Mouse (Mus musculus) kidney, adult 10 weeks (tissue): ENCODE measurements around the gene Fibin. TPM values are rescaled to one million over a fixed set of nuclear protein-coding genes. Genes with fewer than 3 reads are reported as not detected.

ENCODE experiments used
- polyA plus RNA-seq: library from polyadenylated mRNA; stranded (reverse); fragments of 350-450 nt; fragmentation: Illumina TruSeq; extraction: RNeasy Lipid Tissue Mini Kit (QIAGEN cat#74804); gene quantifications from one replicate; pipeline ENCODE4 v1.2.3, GENCODE M21; 2014; ENCODE audit warnings: low read depth, low replicate concordance

The Fibin gene
- polyA plus RNA-seq = 5.0 TPM

DNA sequence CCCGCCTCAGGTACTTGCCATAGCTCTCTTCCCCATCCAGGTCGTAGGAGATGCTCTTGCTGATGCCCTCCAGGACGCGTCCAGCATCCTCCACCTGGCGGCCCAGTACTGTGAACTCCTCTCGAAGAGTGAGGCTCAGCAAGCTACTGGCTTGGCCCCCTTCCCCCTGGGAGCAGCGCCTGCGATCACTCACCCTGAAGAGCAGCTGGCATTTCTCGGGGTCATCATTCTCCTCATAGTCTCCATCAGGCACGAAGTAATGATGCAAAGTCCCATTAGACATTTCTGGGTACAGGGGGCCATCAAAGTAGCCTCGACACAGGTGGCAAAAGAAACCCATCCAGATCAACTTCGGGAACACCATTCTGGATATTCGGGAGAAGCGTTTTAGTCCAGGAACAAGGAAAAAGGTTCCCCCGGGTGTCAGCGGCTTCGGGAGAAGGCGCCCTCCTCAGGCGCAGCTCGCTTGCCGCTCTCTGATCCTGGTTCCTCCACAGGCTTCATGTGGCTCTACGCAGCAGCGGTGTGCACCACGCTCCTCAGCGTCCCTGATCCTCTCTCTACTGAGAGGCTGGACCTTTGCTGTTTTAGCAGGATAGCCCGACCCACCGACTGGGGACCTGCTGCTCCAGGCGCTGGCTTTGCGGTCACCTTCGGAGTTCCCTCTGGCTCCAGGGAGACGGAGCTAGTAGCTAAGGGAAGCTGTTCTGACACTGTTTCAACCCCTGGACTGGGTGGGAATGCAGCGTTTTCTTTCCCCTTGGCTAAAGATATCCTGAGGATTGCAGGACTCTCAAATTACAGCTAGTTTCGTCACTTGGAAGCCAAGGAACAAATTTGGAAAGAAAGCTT, at the start of gene Fibin:
Gene Fibin (minus strand): TSS at position 752 of the 852 bp plus-strand sequence.

DNA sequence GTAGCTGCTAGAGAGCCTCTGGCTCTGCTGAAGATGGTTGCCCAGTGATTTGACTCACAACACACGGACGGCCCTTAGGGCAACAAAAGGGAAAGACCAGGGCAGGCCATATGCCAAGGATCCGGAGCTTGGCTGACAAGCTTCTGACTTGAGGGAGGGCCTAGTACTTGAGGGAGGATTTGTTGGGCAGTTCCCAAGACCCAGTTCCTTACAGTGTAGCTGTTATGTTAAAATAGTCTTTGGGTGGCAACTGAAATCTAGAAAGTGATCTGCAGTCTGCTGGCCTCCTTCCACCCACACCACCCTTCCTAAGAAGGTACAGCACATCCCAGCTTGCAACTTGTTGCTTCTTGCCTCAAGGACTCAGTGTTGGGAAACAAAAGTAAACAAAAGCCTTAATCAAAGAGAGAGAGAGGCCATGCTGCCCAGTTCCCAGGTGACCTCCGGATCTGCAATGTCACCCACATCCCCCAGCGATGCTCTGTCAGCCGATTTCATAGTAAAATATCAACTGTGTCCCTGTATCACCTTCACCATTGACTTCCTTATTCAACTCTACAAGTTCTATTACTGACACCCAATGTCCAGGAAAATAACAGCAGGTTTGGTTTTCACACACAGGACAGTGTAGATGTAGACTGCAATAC, 48.4 kb downstream of the Fibin start, which contains the start of gene Bbox1:
Gene Bbox1 (minus strand): TSS at position 52 of the 647 bp plus-strand sequence.

Other genes with a start within 250 kb of the Fibin start
- 3.7 TPM for gene Bbox1, start 48.6 kb downstream of the Fibin start, polyA plus RNA-seq
- 515 TPM for gene Slc5a12, start 234.1 kb upstream of the Fibin start, polyA plus RNA-seq